Mouse (Mus musculus): ENCODE results near the gene Oxgr1.
"Not testable (repeated sequence)": the region's sequence is repeated elsewhere in the genome, so short reads cannot be mapped to it uniquely, and the experiment has no call there.

The Oxgr1 gene

GRCm38 (mm10) chr14:120042187-120042820 is at the start of gene Oxgr1:
TSS of gene Oxgr1 (minus strand) at chr14:120042435.
- DNase-seq (ENCODE audit: low spot score): no peak

- DNase-seq (ENCODE audit: low spot score): no peak
These were observed 48.2 kb upstream of the Oxgr1 start for GRCm38 (mm10) chr14:120090401-120090800.

- no peak for DNase-seq (ENCODE audit: low spot score)
These were observed 47.6 kb upstream of the Oxgr1 start for GRCm38 (mm10) chr14:120089649-120090360.

- DNase-seq (ENCODE audit: low spot score): no peak
These were observed 46.9 kb upstream of the Oxgr1 start for GRCm38 (mm10) chr14:120089006-120089648.

GRCm38 (mm10) chr14:120084084-120084667 is 41.9 kb upstream of the Oxgr1 start:
- no peak for DNase-seq (ENCODE audit: low spot score)

GRCm38 (mm10) chr14:120076192-120076591 is 34.0 kb upstream of the Oxgr1 start:
- no peak for DNase-seq (ENCODE audit: low spot score)

- no peak for DNase-seq (ENCODE audit: low spot score)
These were observed 33.5 kb upstream of the Oxgr1 start for GRCm38 (mm10) chr14:120075746-120076145.

GRCm38 (mm10) chr14:120074231-120074630 is 32.0 kb upstream of the Oxgr1 start:
- DNase-seq (ENCODE audit: low spot score): no peak

- DNase-seq (ENCODE audit: low spot score): peak; percentile 40
These were observed 18.9 kb upstream of the Oxgr1 start for GRCm38 (mm10) chr14:120061096-120061495.

- DNase-seq (ENCODE audit: low spot score): no peak
These were observed 8.8 kb downstream of the Oxgr1 start for GRCm38 (mm10) chr14:120033454-120033853.

GRCm38 (mm10) chr14:120019948-120020347 is 22.3 kb downstream of the Oxgr1 start:
- DNase-seq (ENCODE audit: low spot score): no peak

- DNase-seq (ENCODE audit: low spot score): no peak
These were observed 32.0 kb downstream of the Oxgr1 start for GRCm38 (mm10) chr14:120009969-120010872.

GRCm38 (mm10) chr14:120005153-120005552 is 37.1 kb downstream of the Oxgr1 start:
- DNase-seq (ENCODE audit: low spot score): no peak

- no peak for DNase-seq (ENCODE audit: low spot score)
These were observed 38.6 kb downstream of the Oxgr1 start for GRCm38 (mm10) chr14:120003661-120004060.

GRCm38 (mm10) chr14:120002673-120003072 is 39.6 kb downstream of the Oxgr1 start:
- DNase-seq (ENCODE audit: low spot score): no peak

GRCm38 (mm10) chr14:119989651-119990050 is 52.6 kb downstream of the Oxgr1 start:
- no peak for DNase-seq (ENCODE audit: low spot score)

- DNase-seq (ENCODE audit: low spot score): no peak
These were observed 53.1 kb downstream of the Oxgr1 start for GRCm38 (mm10) chr14:119988937-119989645.

GRCm38 (mm10) chr14:119987257-119987656 is 55.0 kb downstream of the Oxgr1 start:
- DNase-seq (ENCODE audit: low spot score): no peak

GRCm38 (mm10) chr14:119986778-119987177 is 55.5 kb downstream of the Oxgr1 start:
- no peak for DNase-seq (ENCODE audit: low spot score)

- not testable (repeated sequence) for DNase-seq (ENCODE audit: low spot score)
These were observed 55.9 kb downstream of the Oxgr1 start for GRCm38 (mm10) chr14:119986351-119986750.

GRCm38 (mm10) chr14:119981314-119981713 is 60.9 kb downstream of the Oxgr1 start:
- no peak for DNase-seq (ENCODE audit: low spot score)
